Mouse (Mus musculus) cerebellum, adult 2 months (tissue): ENCODE results near the gene Bahcc1.

Source experiments
- CTCF ChIP-seq: fragments of 200-500 bp; IDR thresholded peaks from 2 replicates; pipeline ENCODE4 v1.5.1; 2011; ENCODE audit warnings: low read depth, mild to moderate bottlenecking, control low read depth, low read length, moderate library complexity, borderline replicate concordance; ENCODE audit not compliant: insufficient read depth
- POLR2A ChIP-seq: fragments of 200-500 bp; IDR thresholded peaks from 2 replicates; pipeline ENCODE4 v1.6.1; 2011; ENCODE audit warnings: low read length, control low read depth, borderline replicate concordance; ENCODE audit not compliant: insufficient read depth

GRCm38 (mm10) chr11:120215726-120216241 lies 17.0 kb upstream of the Bahcc1 start:
- no peak for TF ChIP-seq POLR2A
- TF ChIP-seq CTCF = no peak
